Mouse (Mus musculus) spleen, adult 2 months (tissue): ENCODE results near the gene Slc37a1.

ENCODE experiments used
- CTCF ChIP-seq: fragments of 200-500 bp; IDR thresholded peaks from 2 replicates; pipeline ENCODE4 v1.5.1; 2011; ENCODE audit warnings: mild to moderate bottlenecking, inconsistent platforms; ENCODE audit not compliant: insufficient read depth, insufficient read length, insufficient replicate concordance; ENCODE audit errors: extremely low read depth
- POLR2A ChIP-seq: fragments of 200-500 bp; IDR thresholded peaks from 2 replicates; pipeline ENCODE4 v1.6.1; 2011; ENCODE audit warnings: low read depth, low read length, inconsistent platforms

GRCm38 (mm10) chr17:31379863-31380262 is 93.3 kb downstream of the Slc37a1 start:
- TF ChIP-seq POLR2A (no peak), CTCF (no peak)
